Mouse (Mus musculus): ENCODE data around the gene Kcnmb2. TPM values are rescaled to one million over a fixed set of nuclear protein-coding genes. Genes with fewer than 3 reads are reported as not detected.

The Kcnmb2 gene
- polyA plus RNA-seq, 1 experiment = not detected

- no peak for TF ChIP-seq GATA1 (IDR thresholded peaks at IDR 0.05; ENCODE audit: low read length)
These were observed 278.2 kb downstream of the Kcnmb2 start for GRCm38 (mm10) chr3:32180519-32180918.

- no peak for TF ChIP-seq GATA1 (IDR thresholded peaks at IDR 0.05; ENCODE audit: low read length)
These were observed 283.7 kb downstream of the Kcnmb2 start for GRCm38 (mm10) chr3:32185855-32186522.

- no peak for TF ChIP-seq GATA1 (IDR thresholded peaks at IDR 0.05; ENCODE audit: low read length)
These were observed 286.2 kb downstream of the Kcnmb2 start for GRCm38 (mm10) chr3:32188521-32188920.

- no peak for TF ChIP-seq GATA1 (IDR thresholded peaks at IDR 0.05; ENCODE audit: low read length)
These were observed 286.6 kb downstream of the Kcnmb2 start for GRCm38 (mm10) chr3:32188955-32189354.

GRCm38 (mm10) chr3:32189956-32190355, 287.6 kb downstream of the Kcnmb2 start:
- no peak for TF ChIP-seq GATA1 (IDR thresholded peaks at IDR 0.05; ENCODE audit: low read length)

- TF ChIP-seq GATA1 (IDR thresholded peaks at IDR 0.05; ENCODE audit: low read length) = no peak
These were observed 291.7 kb downstream of the Kcnmb2 start for GRCm38 (mm10) chr3:32194014-32194413.

GRCm38 (mm10) chr3:32226755-32227154, 324.4 kb downstream of the Kcnmb2 start:
- TF ChIP-seq GATA1 (IDR thresholded peaks at IDR 0.05; ENCODE audit: low read length) = no peak

- no peak for TF ChIP-seq GATA1 (IDR thresholded peaks at IDR 0.05; ENCODE audit: low read length)
These were observed 334.5 kb downstream of the Kcnmb2 start for GRCm38 (mm10) chr3:32236766-32237165.
